Mouse (Mus musculus) liver, embryonic 14.5 days (tissue): ENCODE data around the gene Prpf40a.

Experiments used
- CTCF ChIP-seq: IDR thresholded peaks from 2 replicates; pipeline ENCODE4 v1.5.1; 2016; ENCODE audit warnings: antibody characterized with exemption, low read depth, control low read depth
- EP300 ChIP-seq: IDR thresholded peaks from 2 replicates; pipeline ENCODE4 v1.6.1; 2016; ENCODE audit warnings: antibody characterized with exemption, low read depth

GRCm38 (mm10) chr2:53200164-53200885, 9.2 kb upstream of the Prpf40a start:
- no peak for TF ChIP-seq CTCF
- TF ChIP-seq EP300 = no peak
